Mouse (Mus musculus): ENCODE measurements around the gene Evi5. TPM values are rescaled to one million over a fixed set of nuclear protein-coding genes. Genes with fewer than 3 reads are reported as not detected.

Evi5 gene
- total RNA-seq, 2 experiments from 2014 or later, result 13.2 to 13.6 TPM

GRCm38 (mm10) chr5:107706262-107706661, 168.6 kb downstream of the Evi5 start:
- no peak for DNase-seq

GRCm38 (mm10) chr5:107705756-107706155, 169.2 kb downstream of the Evi5 start:
- DNase-seq, result no peak

GRCm38 (mm10) chr5:107703207-107703763, 171.6 kb downstream of the Evi5 start:
- no peak for DNase-seq

- DNase-seq, result no peak
Observed at GRCm38 (mm10) chr5:107701658-107702057, 173.2 kb downstream of the Evi5 start.

GRCm38 (mm10) chr5:107700873-107701272, 174.0 kb downstream of the Evi5 start:
- no peak for DNase-seq

DNA sequence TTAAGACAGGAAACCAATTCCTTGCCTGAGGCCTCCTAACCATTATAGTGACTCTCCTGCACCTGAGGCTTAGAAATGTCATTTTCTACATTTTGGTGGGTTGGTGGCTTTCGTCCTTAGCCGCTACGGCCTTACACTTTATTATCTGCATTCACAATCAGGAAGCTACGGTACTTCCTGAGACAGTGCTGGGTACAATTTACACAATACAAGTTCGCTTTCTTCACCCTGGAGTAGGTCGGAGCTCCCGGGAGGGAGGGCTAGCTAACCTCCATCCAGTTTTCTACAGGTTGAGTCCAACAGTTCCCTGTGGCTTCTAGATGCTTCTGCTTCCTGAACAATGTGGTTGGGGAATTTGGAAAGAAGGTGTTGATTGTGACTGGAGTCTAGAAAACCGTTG, 176.0 kb downstream of the Evi5 start:
- DNase-seq, result no peak

GRCm38 (mm10) chr5:107695019-107695418, 179.9 kb downstream of the Evi5 start:
- no peak for DNase-seq

Other genes with a start within 250 kb of the Evi5 start
- under 1 TPM in 1 of 2 experiments, not detected in 1; 0.29 TPM for gene Gfi1, start 149.1 kb downstream of the Evi5 start, total RNA-seq (2021)
- not detected for gene Ube2d2b, start 45.0 kb downstream of the Evi5 start, total RNA-seq (2021)
- 10 to 100 TPM; 29.8 to 35.7 TPM for gene Rpl5, start 25.4 kb upstream of the Evi5 start, total RNA-seq (2021)
- 10 to 100 TPM; 15.1 to 20.7 TPM for gene Fam69a, start 112.0 kb upstream of the Evi5 start, total RNA-seq (2021)
- gene Mtf2, start 190.6 kb upstream of the Evi5 start, total RNA-seq (2021), result 10 to 100 TPM in 1 of 2 experiments, 1 to 10 TPM in 1; 9.3 to 11.2 TPM

All from gastrocnemius, postnatal 25 days (tissue).